Mouse (Mus musculus) testis, adult 2 months (tissue): ENCODE results near the gene Msx1.

Experiments used
- CTCF ChIP-seq: fragments of 200-500 bp; IDR thresholded peaks from 2 replicates; pipeline ENCODE4 v1.5.1; 2012; ENCODE audit warnings: low read depth, mild to moderate bottlenecking, inconsistent platforms, low read length, moderate library complexity; ENCODE audit not compliant: control insufficient read depth, insufficient read depth, insufficient replicate concordance
- POLR2A ChIP-seq: fragments of 200-500 bp; IDR thresholded peaks from 2 replicates; pipeline ENCODE4 v1.6.1; 2012; ENCODE audit warnings: low read depth, mild to moderate bottlenecking, inconsistent platforms, low read length, moderate library complexity; ENCODE audit not compliant: control insufficient read depth

- no peak for TF ChIP-seq CTCF
- no peak for TF ChIP-seq POLR2A
Measured at GRCm38 (mm10) chr5:37821111-37821601, 3.2 kb downstream of the Msx1 start.
